Mouse (Mus musculus) bone marrow macrophage, adult 2 months (primary cell): ENCODE data around the gene Scpep1.

Source experiments
- CTCF ChIP-seq: IDR thresholded peaks from 2 replicates; pipeline ENCODE4 v1.5.1; 2012; ENCODE audit warnings: low read depth, mild to moderate bottlenecking, low read length, moderate library complexity
- POLR2A ChIP-seq: IDR thresholded peaks from 2 replicates; pipeline ENCODE4 v1.6.1; 2012; ENCODE audit warnings: mild to moderate bottlenecking, low read depth, low read length, borderline replicate concordance

- no peak for TF ChIP-seq POLR2A
- no peak for TF ChIP-seq CTCF
Measured at GRCm38 (mm10) chr11:89000527-89000819, 45.2 kb upstream of the Scpep1 start.
